Mouse (Mus musculus) heart, embryonic 11.5 days (tissue): ENCODE results near the gene Pink1. TPM values are rescaled to one million over a fixed set of nuclear protein-coding genes. Genes with fewer than 3 reads are reported as not detected.
A peak's percentile ranks its signal among the peaks of the same experiment; 100 is the strongest.
"Not testable (repeated sequence)": the region's sequence is repeated elsewhere in the genome, so short reads cannot be mapped to it uniquely, and the experiment has no call there.

Source experiments
- ATAC-seq: fragments of 200-750 bp; cut with Nextera tagmentation; replicated peaks from 2 replicates; pipeline ENCODE4 v1.8.0; 2017; ENCODE audit warnings: moderate library complexity; ENCODE audit not compliant: insufficient number of reproducible peaks, low FRiP score, low TSS enrichment
- H3K27ac ChIP-seq: fragments of 300-500 bp; sonication (generic); 2 replicates; pipeline ENCODE4 v1.5.1; 2014; ENCODE audit warnings: mild to moderate bottlenecking, low read depth, low read length
- H3K27me3 ChIP-seq: fragments of 300-500 bp; sonication (generic); 2 replicates; pipeline ENCODE4 v1.6.1; 2014; ENCODE audit warnings: mild to moderate bottlenecking, low read length, mixed read lengths; ENCODE audit not compliant: control insufficient read depth, insufficient read depth
- H3K36me3 ChIP-seq: fragments of 300-500 bp; sonication (generic); 2 replicates; pipeline ENCODE4 v1.6.1; 2014; ENCODE audit warnings: mild to moderate bottlenecking, low read length, moderate library complexity, mixed read lengths; ENCODE audit not compliant: control insufficient read depth, insufficient read depth
- H3K4me1 ChIP-seq: fragments of 300-500 bp; sonication (generic); 2 replicates; pipeline ENCODE4 v1.6.1; 2014; ENCODE audit warnings: low read length; ENCODE audit not compliant: control insufficient read depth, insufficient read depth
- H3K4me2 ChIP-seq: fragments of 300-500 bp; sonication (generic); 2 replicates; pipeline ENCODE4 v1.6.1; 2014; ENCODE audit warnings: mild to moderate bottlenecking, moderate library complexity
- H3K4me3 ChIP-seq: fragments of 300-500 bp; sonication (generic); 2 replicates; pipeline ENCODE4 v1.5.1; 2014; ENCODE audit warnings: low read depth, low read length
- H3K9ac ChIP-seq: fragments of 300-500 bp; sonication (generic); 2 replicates; pipeline ENCODE4 v1.6.1; 2014; ENCODE audit warnings: mild to moderate bottlenecking, low read depth, low read length, moderate library complexity
- H3K9me3 ChIP-seq: fragments of 300-500 bp; sonication (generic); replicated peaks from 2 replicates; pipeline ENCODE4 v1.6.1; 2016; ENCODE audit warnings: low read length; ENCODE audit not compliant: control insufficient read depth
- WGBS: fragments of 180-500 bp; shearing (Covaris S2); extraction: QIAGEN DNeasy Blood & Tissue Kit; methylation state at CpG from one replicate; pipeline ENCODE4 v1.1.7; 2014; ENCODE audit not compliant: insufficient replicate concordance; 5-methylcytosine and 5-hydroxymethylcytosine counted together
- polyA plus RNA-seq: library from polyadenylated mRNA; unstranded; fragments of >200 nt; fragmentation: Nextera tagmentation; extraction: Ambion mirVana; gene quantifications from 2 replicates; pipeline ENCODE4 v1.2.1, GENCODE M21; 2014

The Pink1 gene
- polyA plus RNA-seq, 1 experiment from 2014 or later: 22.9 TPM

DNA sequence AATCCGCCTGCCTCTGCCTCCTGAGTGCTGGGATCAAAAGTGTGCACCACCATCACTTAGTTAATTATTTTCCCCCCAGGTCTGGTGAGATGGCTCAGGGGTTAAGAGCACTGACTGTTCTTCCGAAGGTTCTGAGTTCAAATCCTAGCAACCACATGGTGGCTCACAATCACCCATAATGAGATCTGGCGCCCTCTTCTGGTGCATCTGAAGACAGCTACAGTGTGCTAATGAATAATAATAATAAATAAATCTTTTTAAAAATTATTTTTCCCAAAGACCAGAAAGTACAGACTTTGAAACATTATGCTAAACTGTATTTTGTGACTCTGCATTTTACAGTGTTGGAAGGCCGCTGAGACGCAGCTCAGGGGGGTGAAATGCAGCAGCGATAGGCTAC is 9.5 kb upstream of the Pink1 start:
- no peak overlapping the region for H3K4me2 ChIP-seq
- H3K9ac ChIP-seq: no peak overlapping the region
- H3K27ac ChIP-seq: no peak overlapping the region
- no peaks in the 10 kb centered on the region for H3K36me3 ChIP-seq
- no peaks in the 10 kb centered on the region for H3K4me1 ChIP-seq
- ATAC-seq: no peak
- H3K27me3 ChIP-seq: peaks cover 18% of the 10 kb centered on the region
- H3K4me3 ChIP-seq: no peak overlapping the region
- no peaks in the 10 kb centered on the region for H3K9me3 ChIP-seq
- WGBS: 80% methylated on average over 6 of the region's 6 CpGs

DNA sequence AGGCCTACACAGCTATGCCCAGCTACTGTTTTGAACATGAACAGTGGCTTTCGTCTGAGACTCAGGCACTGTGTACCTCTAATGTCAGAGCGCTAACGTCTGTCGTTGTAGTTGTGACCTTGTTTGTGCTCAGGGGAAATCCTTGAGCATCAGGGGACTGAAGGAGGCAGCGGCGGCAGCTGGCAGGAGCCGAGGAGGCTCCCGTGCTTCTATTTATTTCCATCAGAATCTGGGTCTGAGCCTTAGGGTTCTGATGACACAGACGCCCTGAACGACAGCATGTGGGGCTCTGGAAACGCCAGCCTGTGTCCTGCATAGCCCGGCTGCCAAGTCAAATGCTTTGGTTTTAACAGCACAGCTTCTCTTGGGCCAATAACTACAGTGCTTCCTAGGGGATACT is 8.9 kb upstream of the Pink1 start:
- H3K27me3 ChIP-seq: peaks cover 18% of the 10 kb centered on the region
- no peak overlapping the region for H3K4me2 ChIP-seq
- no peak overlapping the region for H3K9ac ChIP-seq
- no peaks in the 10 kb centered on the region for H3K36me3 ChIP-seq
- ATAC-seq: no peak
- H3K9me3 ChIP-seq: no peaks in the 10 kb centered on the region
- no peak overlapping the region for H3K27ac ChIP-seq
- no peak overlapping the region for H3K4me3 ChIP-seq
- no peaks in the 10 kb centered on the region for H3K4me1 ChIP-seq
- WGBS: 80% methylated on average over 12 of the region's 12 CpGs

DNA sequence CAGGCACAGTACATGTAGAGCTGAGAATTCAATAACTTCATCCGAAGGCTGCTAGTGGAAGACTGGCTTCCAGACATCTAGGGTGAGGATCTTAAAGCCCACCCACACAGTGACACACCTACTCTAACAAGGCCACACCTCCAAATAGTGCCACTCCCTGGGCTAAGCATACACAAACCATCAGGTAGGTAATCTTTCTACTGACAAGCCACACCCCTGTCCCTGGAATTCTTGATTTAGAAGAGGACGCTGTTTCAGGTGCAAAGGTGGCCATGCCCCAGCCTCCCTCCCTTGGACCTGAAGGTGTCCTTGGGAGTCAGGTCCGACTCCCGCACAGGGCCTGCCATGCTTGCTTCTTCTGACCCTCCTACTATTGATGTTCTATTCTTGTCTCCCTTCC is 7.0 kb upstream of the Pink1 start:
- H3K27ac ChIP-seq: no peak overlapping the region
- H3K4me1 ChIP-seq: no peaks in the 10 kb centered on the region
- H3K36me3 ChIP-seq: no peaks in the 10 kb centered on the region
- 84% methylated on average over 4 of the region's 4 CpGs for WGBS
- no peak for ATAC-seq
- no peaks in the 10 kb centered on the region for H3K9me3 ChIP-seq
- no peak overlapping the region for H3K4me2 ChIP-seq
- H3K4me3 ChIP-seq: no peak overlapping the region
- no peak overlapping the region for H3K9ac ChIP-seq
- H3K27me3 ChIP-seq: peaks cover 18% of the 10 kb centered on the region

DNA sequence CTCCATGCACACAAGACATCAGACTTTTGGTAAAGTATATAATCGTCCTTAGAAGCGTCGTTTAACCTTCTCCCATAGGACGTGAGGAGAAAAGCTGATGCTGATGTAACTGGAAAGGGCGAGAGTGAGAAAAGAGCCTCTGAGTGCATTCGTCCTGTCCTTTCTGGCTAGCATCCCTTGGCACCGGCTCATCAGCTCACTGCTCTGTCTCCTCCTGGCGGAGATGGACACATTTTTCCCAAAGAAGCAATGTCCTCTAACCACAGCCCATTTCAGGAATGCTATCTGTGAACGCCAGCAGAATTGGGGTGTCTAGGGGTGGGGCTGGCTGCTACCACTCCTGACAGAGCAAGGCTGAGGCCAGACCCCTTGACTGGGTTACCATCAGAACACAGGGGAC is 5.5 kb upstream of the Pink1 start:
- H3K4me2 ChIP-seq: no peak overlapping the region
- no peak for ATAC-seq

DNA sequence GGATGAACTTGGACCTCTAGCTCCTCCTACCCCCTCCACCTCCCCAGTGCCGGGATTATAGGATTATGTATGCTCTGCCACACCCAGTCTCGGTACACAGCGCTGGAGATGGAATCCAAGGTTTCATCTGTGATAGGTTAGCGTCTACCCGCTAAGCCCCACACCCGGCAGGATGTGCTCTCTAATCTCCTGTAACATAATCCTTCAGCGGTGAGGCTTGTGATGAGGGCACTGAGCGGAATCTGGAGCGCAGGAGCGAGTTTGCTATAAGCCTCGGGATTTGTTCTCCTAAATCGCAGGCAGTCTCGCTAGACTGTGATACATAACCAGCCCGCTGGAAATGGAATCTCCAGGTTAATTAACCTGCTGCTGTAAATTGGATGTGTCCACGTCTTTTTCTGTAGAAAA is 4.2 kb upstream of the Pink1 start:
- H3K4me2 ChIP-seq: no peak overlapping the region
- H3K27me3 ChIP-seq: peaks cover 18% of the 10 kb centered on the region

More for the DNA sequence above, 5.5 kb upstream of the Pink1 start:
- Histone ChIP-seq H3K4me3 (no peak overlapping the region), H3K27ac (no peak overlapping the region), H3K4me1 (no peaks in the 10 kb centered on the region), H3K9me3 (no peaks in the 10 kb centered on the region), H3K27me3 (peaks cover 18% of the 10 kb centered on the region), H3K36me3 (no peaks in the 10 kb centered on the region), H3K9ac (no peak overlapping the region)
- WGBS: 68% methylated on average over 9 of the region's 9 CpGs

DNA sequence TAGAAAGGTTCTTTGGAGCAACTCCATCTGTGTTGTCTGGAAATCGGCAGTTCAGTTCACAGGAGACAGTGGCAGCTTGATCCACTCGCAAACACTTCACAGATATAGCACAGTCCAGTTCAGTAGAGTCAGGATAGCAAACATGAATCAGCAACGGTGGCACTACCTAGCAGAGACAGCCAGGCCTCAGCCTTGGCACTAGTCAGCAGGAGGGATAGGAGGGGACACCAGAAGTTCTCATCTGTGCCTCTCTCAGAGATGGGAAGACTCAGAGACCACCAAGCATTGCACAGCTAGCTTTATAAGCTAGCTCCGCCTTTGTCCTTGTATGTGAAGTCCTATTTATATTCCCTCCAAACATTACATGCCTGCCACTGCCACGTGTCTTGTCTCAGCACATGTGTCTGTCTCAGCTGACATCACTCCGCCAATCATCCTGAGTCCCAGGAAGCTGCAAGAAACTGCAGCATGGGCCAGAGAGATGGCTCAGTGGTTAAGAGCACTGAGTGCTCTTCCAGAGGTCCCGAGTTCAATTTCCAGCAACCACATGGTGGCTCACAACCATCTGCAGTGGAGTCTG is 1.9 kb upstream of the Pink1 start:
- no peak overlapping the region for H3K9ac ChIP-seq
- no peaks in the 10 kb centered on the region for H3K9me3 ChIP-seq
- peak overlapping the region; percentile 51 for H3K4me2 ChIP-seq
- ATAC-seq: no peak
- H3K27ac ChIP-seq: no peak overlapping the region; the same call in 1 of the 2 replicates
- 72% methylated on average over 7 of the region's 7 CpGs for WGBS
- H3K27me3 ChIP-seq: peaks cover 18% of the 10 kb centered on the region
- H3K4me3 ChIP-seq: peak overlapping the region; percentile 26; the same call in 1 of the 2 replicates
- H3K36me3 ChIP-seq: no peaks in the 10 kb centered on the region
- H3K4me1 ChIP-seq: peaks cover 13% of the 10 kb centered on the region

More for the DNA sequence above, 4.2 kb upstream of the Pink1 start:
- Histone ChIP-seq H3K9me3 (no peaks in the 10 kb centered on the region), H3K9ac (no peak overlapping the region), H3K4me3 (no peak overlapping the region), H3K4me1 (peaks cover 2% of the 10 kb centered on the region; the same call in 1 of the 2 replicates), H3K36me3 (no peaks in the 10 kb centered on the region), H3K27ac (no peak overlapping the region)
- no peak for ATAC-seq
- 18% methylated on average over 15 of the region's 15 CpGs for WGBS

DNA sequence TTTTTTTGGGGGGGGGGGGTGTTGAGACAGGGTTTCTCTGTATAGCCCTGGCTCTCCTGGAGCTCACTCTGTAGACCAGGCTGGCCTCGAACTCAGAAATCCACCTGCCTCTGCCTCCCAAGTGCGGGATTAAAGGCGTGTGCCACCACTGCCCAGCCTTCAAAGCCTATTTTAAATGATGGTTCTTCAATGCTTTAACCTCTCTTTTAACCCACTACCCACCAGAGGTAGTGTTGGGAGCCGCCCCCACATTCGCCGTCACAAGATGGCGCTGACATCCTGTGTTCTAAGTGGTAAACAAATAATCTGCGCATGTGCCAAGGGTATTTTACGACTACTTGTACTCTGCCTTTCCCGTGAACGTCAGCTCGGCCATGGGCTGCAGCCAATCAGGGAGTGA is 1.0 kb upstream of the Pink1 start:
- H3K4me2 ChIP-seq, ATAC-seq, H3K27ac ChIP-seq, H3K9me3 ChIP-seq, H3K4me3 ChIP-seq, H3K36me3 ChIP-seq, H3K9ac ChIP-seq: not testable (repeated sequence)
- WGBS: 58% methylated on average over 7 of the region's 12 CpGs
- Histone ChIP-seq H3K27me3 (peaks cover 13% of the 10 kb centered on the region), H3K4me1 (peaks cover 16% of the 10 kb centered on the region)

DNA sequence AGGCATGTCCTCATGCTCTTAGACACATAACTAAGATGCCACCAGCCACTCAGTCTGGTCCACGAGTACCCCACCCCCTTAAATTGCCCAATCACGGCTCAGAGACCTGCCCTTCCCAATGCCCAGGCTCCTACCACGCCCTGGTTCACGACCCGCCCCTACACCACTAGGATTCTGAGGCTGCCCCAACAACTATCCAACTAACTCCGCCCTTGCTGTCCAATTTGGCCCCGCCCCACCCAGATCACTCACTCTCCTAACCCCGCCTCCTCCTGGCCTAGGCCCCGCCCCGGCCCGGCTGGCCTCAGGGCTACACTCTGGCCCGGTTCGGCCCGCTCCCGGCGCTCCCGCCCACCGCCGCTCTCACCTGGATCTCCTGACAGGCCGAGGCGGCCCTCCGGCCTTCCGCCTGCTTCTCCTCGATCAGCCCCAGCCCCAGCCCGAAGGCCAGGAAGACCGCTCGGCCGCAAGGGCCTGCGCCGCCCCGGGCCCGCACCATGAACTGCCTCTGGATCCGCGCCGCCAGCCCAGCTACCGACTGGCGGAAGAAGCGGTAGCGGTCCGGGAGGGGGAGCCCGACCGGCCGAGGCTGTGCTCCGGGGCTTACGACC is 536 bp downstream of the Pink1 start:
- ATAC-seq: peak; percentile 93
- under 1% methylated on average over 45 of the region's 45 CpGs for WGBS
- Histone ChIP-seq H3K9me3 (no peaks in the 10 kb centered on the region), H3K9ac (peak overlapping the region; percentile 92), H3K36me3 (no peaks in the 10 kb centered on the region), H3K27me3 (no peaks in the 10 kb centered on the region; the same call in 1 of the 2 replicates), H3K4me2 (peak overlapping the region; percentile 64), H3K4me1 (peaks cover 22% of the 10 kb centered on the region), H3K4me3 (peak overlapping the region; percentile 72), H3K27ac (peak overlapping the region; percentile 97)

DNA sequence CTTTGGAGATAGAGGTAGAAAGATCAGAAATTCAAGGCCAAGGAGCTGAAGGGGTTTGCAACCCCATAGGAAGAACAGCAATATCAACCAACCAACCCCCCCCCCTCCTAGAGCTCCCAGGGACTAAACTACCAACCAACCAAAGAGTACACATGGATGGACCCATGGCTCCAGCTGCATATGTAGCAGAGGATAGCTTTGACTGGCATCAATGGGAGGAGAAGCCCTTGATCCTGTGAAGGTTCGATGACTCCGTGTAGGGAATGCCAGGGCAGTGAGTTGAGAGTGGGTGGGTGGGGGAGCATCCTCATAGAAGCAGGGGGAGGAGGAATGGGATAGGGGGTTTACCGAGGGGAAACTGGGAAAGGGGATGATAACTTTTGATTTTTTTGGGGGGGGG is 1.7 kb downstream of the Pink1 start:
- H3K4me3 ChIP-seq: no peak overlapping the region
- H3K4me1 ChIP-seq: peaks cover 22% of the 10 kb centered on the region
- no peak for ATAC-seq
- no peaks in the 10 kb centered on the region for H3K9me3 ChIP-seq
- no peak overlapping the region for H3K9ac ChIP-seq
- no peaks in the 10 kb centered on the region for H3K36me3 ChIP-seq
- no peak overlapping the region for H3K4me2 ChIP-seq
- 96% methylated on average over 3 of the region's 3 CpGs for WGBS
- no peaks in the 10 kb centered on the region for H3K27me3 ChIP-seq
- peak overlapping the region; percentile 90 for H3K27ac ChIP-seq
